Mouse (Mus musculus) megakaryocyte, embryonic 14.5 days (primary cell): ENCODE results near the gene Dcn. TPM values are rescaled to one million over a fixed set of nuclear protein-coding genes. Genes with fewer than 3 reads are reported as not detected.

ENCODE experiments used
- H3K27me3 ChIP-seq: replicated peaks from 2 replicates; pipeline ENCODE3; 2012; ENCODE audit warnings: inconsistent platforms
- H3K36me3 ChIP-seq: replicated peaks from 2 replicates; pipeline ENCODE3; 2012; ENCODE audit warnings: low read length, inconsistent platforms, mixed read lengths
- H3K4me1 ChIP-seq: 2 replicates; pipeline ENCODE4 v1.6.1; 2012; ENCODE audit warnings: inconsistent platforms
- H3K4me3 ChIP-seq: replicated peaks from 2 replicates; pipeline ENCODE3; 2012; ENCODE audit warnings: moderate library complexity, mild to moderate bottlenecking, inconsistent platforms
- H3K9me3 ChIP-seq: 2 replicates; pipeline ENCODE4 v1.6.1; 2012; ENCODE audit warnings: inconsistent platforms
- FLI1 ChIP-seq: IDR thresholded peaks from 2 replicates; pipeline ENCODE4 v1.6.1; 2012; ENCODE audit warnings: low read length, inconsistent platforms, mixed read lengths
- GATA1 ChIP-seq: IDR thresholded peaks from 3 replicates; pipeline ENCODE4 v1.6.1; 2012; ENCODE audit warnings: mixed read lengths, low read length, inconsistent platforms, borderline replicate concordance
- polyA plus RNA-seq: library from polyadenylated mRNA; stranded (reverse); fragments of >175 nt; gene quantifications from 2 replicates; pipeline ENCODE4 v1.2.3, GENCODE M21; 2012; ENCODE audit warnings: low replicate concordance; ENCODE audit not compliant: insufficient read depth

Gene Dcn
- polyA plus RNA-seq, 1 experiment: not detected

GRCm38 (mm10) chr10:97536921-97537320 lies 57.5 kb downstream of the Dcn start:
- H3K4me3 ChIP-seq: no peak overlapping the region
- H3K27me3 ChIP-seq: no peaks in the 10 kb centered on the region
- peaks cover 18% of the 10 kb centered on the region; the same call in 1 of the 2 replicates for H3K9me3 ChIP-seq
- TF ChIP-seq GATA1: no peak
- no peak for TF ChIP-seq FLI1
- H3K4me1 ChIP-seq: no peaks in the 10 kb centered on the region
- H3K36me3 ChIP-seq: no peaks in the 10 kb centered on the region

GRCm38 (mm10) chr10:97538202-97538601 lies 58.8 kb downstream of the Dcn start:
- Histone ChIP-seq H3K27me3 (no peaks in the 10 kb centered on the region), H3K9me3 (peaks cover 18% of the 10 kb centered on the region; the same call in 1 of the 2 replicates), H3K4me1 (no peaks in the 10 kb centered on the region), H3K4me3 (no peak overlapping the region), H3K36me3 (no peaks in the 10 kb centered on the region)
- TF ChIP-seq GATA1 (no peak), FLI1 (no peak)

- Histone ChIP-seq H3K4me1 (no peaks in the 10 kb centered on the region), H3K9me3 (peaks cover 2% of the 10 kb centered on the region; the same call in 1 of the 2 replicates), H3K36me3 (no peaks in the 10 kb centered on the region), H3K4me3 (no peak overlapping the region), H3K27me3 (no peaks in the 10 kb centered on the region)
- TF ChIP-seq GATA1 (no peak), FLI1 (no peak)
Measured at GRCm38 (mm10) chr10:97547740-97548139, 68.3 kb downstream of the Dcn start.

GRCm38 (mm10) chr10:97564957-97565856 lies 85.8 kb downstream of the Dcn start, which contains the start of gene Lum:
Lum (plus strand) TSS chr10:97565128.
- no peaks in the 10 kb centered on the region for H3K27me3 ChIP-seq
- 0 out of 2 replicates have a peak, but pooled peaks cover 5% of the 10 kb centered on the region for H3K9me3 ChIP-seq
- no peaks in the 10 kb centered on the region for H3K4me1 ChIP-seq
- H3K4me3 ChIP-seq: no peak within 1 kb of the TSS
- no peaks in the 10 kb centered on the region for H3K36me3 ChIP-seq
- TF ChIP-seq GATA1: no peak
- TF ChIP-seq FLI1: no peak

- H3K9me3 ChIP-seq: 0 out of 2 replicates have a peak, but pooled peaks cover 3% of the 10 kb centered on the region
- H3K4me1 ChIP-seq: no peaks in the 10 kb centered on the region
- no peaks in the 10 kb centered on the region for H3K27me3 ChIP-seq
- H3K36me3 ChIP-seq: no peaks in the 10 kb centered on the region
- no peak for TF ChIP-seq GATA1
- TF ChIP-seq FLI1: no peak
- no peak overlapping the region for H3K4me3 ChIP-seq
Measured at GRCm38 (mm10) chr10:97567489-97568135, 88.2 kb downstream of the Dcn start.

Other genes with a start within 250 kb of the Dcn start
- not detected in 2 replicates for gene Lum, start 85.5 kb downstream of the Dcn start, polyA plus RNA-seq
- 0.99 TPM in 1 of 2 replicates, not detected in the other for gene Kera, start 127.3 kb downstream of the Dcn start, polyA plus RNA-seq
- gene Epyc, start 164.5 kb downstream of the Dcn start, polyA plus RNA-seq: not detected in 2 replicates
- gene Ccer1, start 213.4 kb downstream of the Dcn start, polyA plus RNA-seq: not detected in 2 replicates
- not detected in 2 replicates for gene C030005K15Rik, start 247.1 kb downstream of the Dcn start, polyA plus RNA-seq